Mouse (Mus musculus) kidney, postnatal 4 days (tissue): ENCODE results near the gene Akr1c14.
A peak's percentile ranks its signal among the peaks of the same experiment; 100 is the strongest.
"Not testable (repeated sequence)": the region's sequence is repeated elsewhere in the genome, so short reads cannot be mapped to it uniquely, and the experiment has no call there.

Source experiments
- DNase-seq, 2 experiments: peaks; one replicate each; pipeline ENCODE4 v3.0.0; 2021; ENCODE audit warnings: mixed read lengths in 2 of 2

The Akr1c14 gene

GRCm38 (mm10) chr13:4124471-4124870, 75.7 kb downstream of the Akr1c14 start:
- DNase-seq, result not testable (repeated sequence)

GRCm38 (mm10) chr13:4125846-4126245, 77.0 kb downstream of the Akr1c14 start:
- not testable (repeated sequence) for DNase-seq

GRCm38 (mm10) chr13:4129100-4129499, 80.3 kb downstream of the Akr1c14 start:
- DNase-seq, result peak in 1 of 2 experiments; percentile 27

GRCm38 (mm10) chr13:4131317-4131716, 82.5 kb downstream of the Akr1c14 start:
- DNase-seq, result no peak

- DNase-seq, result no peak
Observed at GRCm38 (mm10) chr13:4131721-4132120, 82.9 kb downstream of the Akr1c14 start.

GRCm38 (mm10) chr13:4133070-4133469, 84.3 kb downstream of the Akr1c14 start:
- DNase-seq, result peak; percentile 47 to 54
